Mouse (Mus musculus) left cerebral cortex, adult 8-10 months (tissue): ENCODE results near the gene Jade2. TPM values are rescaled to one million over a fixed set of nuclear protein-coding genes. Genes with fewer than 3 reads are reported as not detected.

ENCODE experiments used
- DNase-seq, 2 experiments: peaks; one replicate each; pipeline ENCODE4 v3.0.0; 2022; ENCODE audit warnings: low spot score in 2 of 2
- total RNA-seq, 4 experiments: library from RNA; stranded (reverse); gene quantifications; 2 replicates each; pipeline ENCODE4 v1.2.4; 2022

Gene Jade2
- total RNA-seq, 4 experiments from 2014 or later, result 53.5 to 60.9 (median 57.6) TPM

- peak; percentile 67 to 83 for DNase-seq
Measured at GRCm38 (mm10) chr11:51857818-51858527, 520 bp upstream of the Jade2 start.

DNA sequence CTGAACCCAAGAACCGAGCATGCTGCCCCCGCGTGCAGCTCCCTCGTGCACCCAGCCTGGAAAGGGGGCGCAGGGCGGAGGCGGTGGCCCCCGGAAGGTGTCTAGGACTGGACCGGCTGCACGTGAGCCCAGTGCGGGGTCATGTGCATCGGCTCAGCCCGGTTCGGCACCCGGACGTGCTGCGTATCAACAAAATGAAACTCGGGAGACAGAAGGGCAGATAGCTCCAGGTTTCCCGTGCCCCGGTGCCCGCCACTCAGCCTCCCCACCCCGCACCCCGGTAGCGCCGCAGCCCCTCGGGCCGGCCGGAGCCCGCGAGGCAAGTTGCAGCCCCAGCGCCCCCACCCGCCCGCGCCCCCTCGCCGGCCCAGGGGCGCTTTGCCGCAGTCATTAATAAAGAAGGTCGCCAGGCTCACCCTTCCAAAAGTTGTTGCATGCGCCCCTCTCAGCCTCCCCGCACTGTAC is 805 bp downstream of the Jade2 start:
- peak in 1 of 2 experiments; percentile 78 for DNase-seq

GRCm38 (mm10) chr11:51855818-51856615 is 1.4 kb downstream of the Jade2 start:
- DNase-seq, result peak; percentile 70 to 78

- DNase-seq, result peak; percentile 45 to 54
Measured at GRCm38 (mm10) chr11:51854981-51855817, 2.3 kb downstream of the Jade2 start.

DNA sequence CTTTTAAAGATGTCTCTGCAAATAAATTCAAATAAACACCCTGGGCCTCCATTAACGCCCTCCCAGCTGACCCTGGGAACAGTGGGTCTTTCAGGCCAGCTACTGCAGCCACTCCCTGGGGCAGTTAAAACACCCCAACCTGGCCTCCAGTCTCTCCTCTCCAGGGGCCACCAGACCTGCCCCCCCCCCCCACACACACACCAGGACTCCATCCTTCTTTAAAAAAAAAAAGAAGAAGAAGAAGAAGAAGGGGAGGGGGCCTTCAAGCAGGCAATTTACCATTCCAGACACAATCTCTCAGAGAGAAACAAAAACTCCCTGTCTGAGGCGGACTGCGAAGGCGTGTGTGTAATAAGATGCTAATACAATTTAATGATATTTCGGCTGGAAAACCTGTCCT is 4.9 kb downstream of the Jade2 start:
- DNase-seq, result no peak

DNA sequence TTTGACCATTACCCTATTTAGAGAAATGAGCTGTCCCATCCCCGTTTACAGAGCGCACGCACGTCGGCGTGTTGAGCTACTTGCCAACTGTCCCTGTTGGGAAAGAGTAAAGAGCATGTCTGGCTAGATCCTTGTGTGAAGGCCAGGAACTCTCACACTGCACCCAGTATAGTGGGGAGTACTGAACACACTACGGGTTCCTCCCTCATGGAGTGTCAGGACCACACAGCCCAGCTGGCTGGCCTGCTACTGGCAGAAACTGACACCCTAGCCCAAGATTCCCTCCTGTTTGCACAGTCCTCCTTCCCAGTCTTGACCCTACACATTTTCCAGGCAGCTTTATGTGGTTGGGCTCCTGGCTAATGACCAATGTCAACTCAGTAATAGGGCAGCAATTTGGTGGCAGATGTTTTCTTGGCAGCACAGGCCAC is 5.3 kb downstream of the Jade2 start:
- no peak for DNase-seq

- no peak for DNase-seq
Measured at GRCm38 (mm10) chr11:51850741-51851330, 6.6 kb downstream of the Jade2 start.

DNA sequence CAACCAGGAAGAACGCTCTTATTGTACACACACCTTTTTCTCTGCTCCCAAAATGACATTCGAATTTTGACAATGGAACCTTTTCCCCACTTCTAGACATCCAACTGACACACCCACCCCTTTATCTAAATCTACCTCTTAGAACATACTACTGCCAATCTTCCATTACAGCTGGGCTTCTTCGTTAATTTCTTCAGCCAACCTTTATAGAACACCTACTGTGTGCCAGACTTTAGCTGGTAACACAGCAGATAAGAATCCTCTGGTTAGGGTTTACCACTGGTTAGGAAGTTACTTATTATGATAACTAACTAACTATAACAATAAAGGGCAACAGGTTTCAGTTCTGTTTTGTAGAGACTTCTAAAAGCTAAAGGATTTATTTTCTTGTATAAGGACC is 9.1 kb downstream of the Jade2 start:
- no peak for DNase-seq

GRCm38 (mm10) chr11:51847902-51848301 is 9.6 kb downstream of the Jade2 start:
- DNase-seq, result no peak

GRCm38 (mm10) chr11:51845981-51846883 is 11.2 kb downstream of the Jade2 start:
- DNase-seq, result no peak

GRCm38 (mm10) chr11:51844529-51845098 is 12.8 kb downstream of the Jade2 start:
- DNase-seq, result no peak

- no peak for DNase-seq
Measured at GRCm38 (mm10) chr11:51843898-51844297, 13.6 kb downstream of the Jade2 start.

GRCm38 (mm10) chr11:51843168-51843567 is 14.3 kb downstream of the Jade2 start:
- no peak for DNase-seq

DNA sequence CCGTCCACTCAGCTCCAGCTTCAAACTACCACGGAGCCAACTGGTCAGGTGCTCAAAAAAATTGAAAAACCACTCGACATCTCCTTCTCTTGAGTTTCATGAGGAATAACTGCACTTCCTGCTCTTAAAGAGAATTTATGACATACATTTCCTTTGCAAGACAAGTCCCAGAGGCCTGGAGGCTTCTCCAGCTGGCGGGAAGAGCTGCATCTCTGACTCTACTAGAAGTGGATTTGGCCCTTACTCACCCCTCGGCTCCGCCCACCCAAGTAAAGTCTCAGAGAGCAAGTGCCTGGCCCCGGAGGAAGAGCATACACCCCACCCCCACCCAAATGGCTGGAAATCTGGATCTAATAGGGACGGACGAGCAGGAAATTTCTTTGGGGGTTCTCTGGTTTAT is 16.3 kb downstream of the Jade2 start:
- DNase-seq, result no peak

DNA sequence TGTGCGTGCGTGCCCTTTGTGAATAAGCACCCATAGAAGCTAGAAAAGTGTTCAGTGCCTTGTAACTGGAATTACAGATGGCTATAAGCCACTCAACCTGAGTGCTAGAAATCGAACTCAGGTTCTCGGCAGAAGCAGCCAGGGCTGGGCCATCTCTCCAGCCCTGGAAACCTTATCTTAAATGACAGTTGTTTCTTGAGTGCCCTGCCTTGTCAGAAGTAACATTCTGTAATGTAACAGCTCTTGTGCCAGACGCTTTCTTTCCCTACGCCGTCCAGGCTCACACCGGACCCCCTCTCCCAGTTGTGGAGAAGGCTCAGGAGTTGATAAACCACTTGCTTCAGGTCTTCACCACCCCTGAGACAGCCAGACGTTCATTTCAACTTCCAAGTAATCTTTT is 16.8 kb downstream of the Jade2 start:
- DNase-seq, result no peak

GRCm38 (mm10) chr11:51839973-51840372 is 17.5 kb downstream of the Jade2 start:
- DNase-seq, result no peak

DNA sequence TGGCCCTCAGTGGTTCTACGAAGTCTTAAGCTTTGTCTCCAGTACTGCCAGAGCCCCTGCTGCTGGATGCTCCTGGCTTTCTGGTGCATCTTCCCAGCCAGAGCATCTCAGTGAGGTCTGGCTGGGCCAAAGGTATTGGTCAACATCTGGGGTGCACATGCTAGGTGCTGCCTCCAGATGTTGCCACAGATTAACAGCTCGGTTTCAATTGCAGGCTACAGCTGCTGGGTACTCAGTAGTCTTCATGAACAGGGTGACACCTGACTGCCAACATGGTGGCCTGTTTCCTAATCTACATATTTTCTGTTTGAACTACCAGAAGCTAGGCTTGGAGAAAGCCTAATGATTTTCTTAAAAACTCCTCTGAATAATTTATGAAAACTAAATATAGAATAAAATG is 18.3 kb downstream of the Jade2 start:
- no peak for DNase-seq

GRCm38 (mm10) chr11:51837164-51838153 is 20.0 kb downstream of the Jade2 start:
- DNase-seq, result no peak

GRCm38 (mm10) chr11:51836506-51836905 is 20.9 kb downstream of the Jade2 start:
- no peak for DNase-seq
